Mouse (Mus musculus): ENCODE results near the gene Gm48552. TPM values are rescaled to one million over a fixed set of nuclear protein-coding genes. Genes with fewer than 3 reads are reported as not detected.

The Gm48552 gene
- not detected in 2 replicates for total RNA-seq (2015; ENCODE audit: low replicate concordance)
- total RNA-seq (2017; ENCODE audit: low replicate concordance) = 5.6 TPM in 1 of 2 replicates, not detected in the other

DNA sequence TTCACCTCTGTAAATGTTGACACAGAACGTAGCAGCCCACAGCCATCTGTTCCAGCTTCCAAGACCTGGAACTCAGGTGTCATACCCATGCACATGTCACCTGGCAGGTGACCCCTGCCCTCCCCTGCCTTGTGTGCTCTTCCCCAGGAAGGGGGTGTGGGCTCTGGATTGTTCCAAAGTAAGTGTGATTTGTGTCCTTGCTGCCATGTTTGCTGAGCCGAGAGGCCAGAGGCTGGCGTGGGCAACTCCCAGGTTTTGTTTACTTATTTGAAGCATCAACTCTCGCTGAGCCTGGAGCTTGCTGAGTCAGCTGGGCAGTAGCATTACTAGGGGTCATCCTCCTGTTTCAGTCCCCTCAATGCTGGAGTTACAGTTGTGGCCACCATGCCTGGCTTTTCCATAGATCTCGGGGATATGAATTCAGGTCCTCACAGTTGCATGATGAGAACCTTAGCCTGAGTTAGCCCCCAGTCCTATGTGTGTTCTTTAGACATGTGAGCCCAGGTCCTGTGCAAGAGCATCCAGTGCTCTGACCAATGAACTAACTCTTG is at the start of gene Gm48552:
Gene Gm48552, plus strand, starts transcription at position 501 of the 551 bp plus-strand sequence.
- no peak for ATAC-seq (replicated peaks; ENCODE audit: low FRiP score, poor library complexity, severe bottlenecking)

DNA sequence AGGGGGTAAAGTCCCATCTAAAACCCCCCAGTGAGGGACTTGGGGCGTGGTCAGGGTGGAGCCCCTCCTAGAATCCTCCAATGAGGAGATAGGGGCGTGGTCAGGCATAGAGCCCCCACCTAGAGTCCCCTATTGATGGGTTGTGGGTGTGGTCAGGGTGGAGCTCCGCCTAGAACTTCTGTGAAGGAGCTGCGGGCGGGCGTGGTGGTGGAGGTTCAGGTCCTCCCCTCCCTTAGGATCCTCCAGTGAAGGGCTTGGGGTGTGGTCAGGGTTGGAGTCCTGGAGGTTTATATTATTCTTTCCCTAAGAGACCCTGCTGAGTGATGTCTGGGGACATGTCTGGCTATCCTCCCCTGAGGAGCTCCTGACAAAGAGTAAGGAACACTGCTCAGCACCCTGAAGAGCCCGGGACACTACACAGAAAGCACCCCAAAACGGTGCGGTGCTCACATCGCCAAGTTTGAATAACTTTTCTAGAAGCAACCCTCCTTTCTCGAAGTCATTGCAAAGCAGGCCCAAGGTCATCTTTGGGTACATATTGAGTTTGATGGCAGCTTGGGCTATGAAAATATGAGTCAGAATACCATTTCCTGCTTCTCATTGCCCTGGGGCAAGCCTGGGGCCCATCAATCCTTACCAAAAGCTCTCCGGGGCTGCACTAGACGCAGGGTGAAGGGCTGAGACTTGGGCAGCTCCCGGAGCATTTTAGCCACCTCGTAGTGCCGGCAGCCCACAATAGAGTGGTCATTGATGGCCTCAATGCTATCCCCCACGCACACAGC is 48.1 kb upstream of the Gm48552 start:
- no peak for ATAC-seq (replicated peaks; ENCODE audit: low FRiP score, poor library complexity, severe bottlenecking)

GRCm38 (mm10) chr10:81341333-81341949 is 47.4 kb upstream of the Gm48552 start:
- ATAC-seq (replicated peaks; ENCODE audit: low FRiP score, poor library complexity, severe bottlenecking) = peak; percentile 56

DNA sequence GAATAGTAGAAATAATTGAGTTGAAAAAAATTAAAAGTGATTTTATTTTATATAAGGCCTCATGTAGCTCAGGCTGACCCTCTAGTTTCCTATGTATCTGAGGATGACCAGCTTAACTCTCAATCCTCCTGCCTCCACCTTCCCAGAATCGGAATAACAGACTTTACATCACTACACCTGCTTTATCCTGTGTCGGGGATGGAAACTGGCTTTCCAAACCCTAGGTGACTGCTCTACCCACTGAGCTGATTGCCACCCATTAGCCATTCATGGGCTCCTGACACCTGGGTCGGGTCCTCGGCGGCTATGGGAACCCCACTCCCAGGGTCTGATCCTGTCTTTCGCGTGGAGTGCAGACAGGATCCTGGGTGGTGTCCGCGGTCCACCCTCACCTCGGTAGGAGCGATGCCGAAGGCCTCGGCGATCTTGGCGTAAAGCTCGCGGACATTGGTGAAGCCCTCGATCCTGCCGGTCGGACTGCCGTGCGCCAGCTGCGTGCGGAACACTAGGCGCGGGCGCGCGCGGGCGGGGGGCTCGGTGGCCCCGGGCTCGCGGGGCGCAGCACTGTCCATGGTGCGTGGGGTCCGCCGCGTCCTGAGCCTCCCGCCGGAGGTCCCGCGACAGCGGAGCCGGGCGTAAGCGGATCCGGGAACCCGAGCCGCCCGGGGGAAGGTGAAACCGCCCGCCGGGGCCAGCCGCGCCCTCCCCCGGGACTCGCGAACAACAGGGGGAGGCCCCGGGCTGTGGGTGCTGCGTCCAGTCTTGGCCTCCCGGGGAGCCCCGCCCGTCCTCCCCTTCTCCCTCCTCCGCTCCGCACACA is 45.9 kb upstream of the Gm48552 start, which contains the start of gene Gipc3:
Gene Gipc3, minus strand, starts transcription at position 581 of the 820 bp plus-strand sequence.
- no peak for ATAC-seq (replicated peaks; ENCODE audit: low FRiP score, poor library complexity, severe bottlenecking)

GRCm38 (mm10) chr10:81344421-81345161 is 44.2 kb upstream of the Gm48552 start:
- ATAC-seq (replicated peaks; ENCODE audit: low FRiP score, poor library complexity, severe bottlenecking) = no peak

DNA sequence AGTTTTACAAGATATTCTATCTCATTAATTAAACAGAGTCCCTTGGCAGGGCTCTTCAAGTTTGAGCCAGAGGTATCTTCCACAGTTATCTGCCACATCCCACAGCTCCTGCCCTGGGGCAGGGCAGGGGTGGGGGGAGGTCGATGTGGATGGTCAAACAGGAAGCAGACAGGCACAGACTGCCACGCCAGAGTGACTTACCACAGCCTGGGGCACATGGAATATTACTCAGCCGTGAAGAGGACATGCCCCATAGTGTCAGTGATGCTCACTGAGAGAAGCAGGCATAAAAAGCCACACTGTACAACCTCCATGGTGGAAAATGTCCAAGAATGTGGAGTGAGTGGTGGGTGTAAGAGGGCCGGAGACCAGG is 43.7 kb upstream of the Gm48552 start:
- no peak for ATAC-seq (replicated peaks; ENCODE audit: low FRiP score, poor library complexity, severe bottlenecking)

GRCm38 (mm10) chr10:81346453-81347067 is 42.2 kb upstream of the Gm48552 start:
- peak; percentile 59 for ATAC-seq (replicated peaks; ENCODE audit: low FRiP score, poor library complexity, severe bottlenecking)

DNA sequence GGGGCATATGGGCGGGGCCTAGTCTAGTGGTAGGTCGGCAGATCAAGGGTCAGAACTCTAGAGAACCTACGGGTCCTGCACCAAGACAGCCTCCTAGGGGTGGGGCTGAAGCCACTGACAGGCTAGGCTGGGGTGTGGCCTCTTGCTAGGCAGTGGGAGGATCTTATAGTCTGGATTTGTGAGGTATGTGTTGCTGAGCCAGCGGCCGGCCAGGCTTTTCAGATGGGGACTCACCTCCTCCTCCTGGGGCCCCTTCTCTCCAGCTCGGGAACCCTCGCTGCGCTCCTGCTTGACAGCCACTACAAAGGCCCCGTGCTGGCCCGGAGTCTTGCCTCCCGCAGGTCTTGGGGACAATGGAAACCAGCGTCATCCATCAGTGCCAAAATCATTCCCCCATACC is 39.7 kb upstream of the Gm48552 start:
- peak; percentile 60 for ATAC-seq (replicated peaks; ENCODE audit: low FRiP score, poor library complexity, severe bottlenecking)

DNA sequence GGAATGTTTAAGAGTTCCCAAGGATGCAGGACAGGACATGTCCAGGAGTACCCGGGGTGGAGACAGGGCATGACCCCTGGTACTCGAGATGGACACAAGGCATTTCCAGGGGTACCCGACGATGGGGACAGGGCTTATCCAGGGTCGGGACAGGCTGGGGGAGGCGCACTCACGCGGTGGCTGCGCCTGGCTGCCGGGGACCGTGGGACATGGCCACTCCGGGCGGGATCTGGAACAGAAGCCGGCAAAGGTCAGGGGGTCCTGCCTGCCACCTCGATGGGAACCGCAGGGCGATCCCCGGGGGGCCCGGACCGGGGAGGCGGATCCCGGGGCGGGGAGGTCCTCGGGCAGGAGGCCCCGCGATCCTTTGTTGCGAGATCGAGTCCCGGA is 38.8 kb upstream of the Gm48552 start:
- ATAC-seq (replicated peaks; ENCODE audit: low FRiP score, poor library complexity, severe bottlenecking) = no peak

GRCm38 (mm10) chr10:81350351-81351063 is 38.3 kb upstream of the Gm48552 start, which contains the start of gene Hmg20b:
Gene Hmg20b, minus strand, starts transcription at chr10:81350480.
- ATAC-seq (replicated peaks; ENCODE audit: low FRiP score, poor library complexity, severe bottlenecking) = peak; percentile 80

DNA sequence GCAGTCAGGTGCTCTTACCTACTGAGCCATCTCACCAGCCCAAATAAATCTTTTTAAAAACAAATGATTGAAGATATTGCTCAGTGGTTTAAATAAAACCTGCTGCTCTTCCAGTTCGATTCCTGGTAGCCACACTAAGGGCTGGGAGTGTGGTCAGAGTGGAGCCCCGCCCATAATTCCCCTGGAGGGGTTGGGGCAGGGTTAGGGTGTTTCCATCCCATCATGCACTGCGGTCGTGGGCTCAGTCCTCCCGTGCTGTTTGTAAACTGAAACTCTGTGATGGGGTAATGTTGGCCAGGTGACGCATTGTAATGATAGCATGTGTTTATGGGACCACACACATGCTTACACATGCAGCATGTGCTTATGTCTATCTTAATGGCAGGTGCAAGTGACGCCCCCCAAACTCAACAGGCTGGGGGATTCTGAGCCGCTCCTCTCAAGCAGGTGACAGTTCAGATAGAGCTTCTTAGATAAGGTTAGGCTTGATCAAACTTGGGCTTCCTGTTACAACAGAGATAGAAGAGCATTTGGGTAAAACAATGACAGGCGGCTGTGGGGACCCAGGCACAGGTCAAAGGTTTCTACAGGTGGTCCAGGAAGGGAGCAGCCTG is 37.0 kb upstream of the Gm48552 start:
- ATAC-seq (replicated peaks; ENCODE audit: low FRiP score, poor library complexity, severe bottlenecking) = peak; percentile 48

- no peak for ATAC-seq (replicated peaks; ENCODE audit: low FRiP score, poor library complexity, severe bottlenecking)
These were observed 33.9 kb upstream of the Gm48552 start for GRCm38 (mm10) chr10:81354738-81355477.

DNA sequence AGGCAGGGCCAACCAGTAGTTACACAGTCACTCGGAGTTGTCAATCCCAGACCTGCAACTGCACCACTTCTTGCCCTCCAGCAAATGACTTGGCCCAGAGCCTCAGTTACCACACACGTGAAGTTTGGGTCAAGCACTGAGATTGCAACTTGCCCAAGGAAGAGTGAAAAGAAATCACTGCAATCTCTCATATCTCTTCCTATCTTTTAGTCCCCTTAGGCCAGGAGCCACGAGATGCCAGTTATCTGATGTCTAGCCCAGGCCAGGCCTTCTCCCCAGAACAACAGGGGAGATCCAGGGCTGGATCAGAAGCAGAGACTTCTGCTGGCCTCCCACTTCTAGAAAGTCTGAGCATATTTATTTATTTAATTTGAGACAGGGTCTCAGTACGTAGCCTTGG is 33.3 kb upstream of the Gm48552 start:
- no peak for ATAC-seq (replicated peaks; ENCODE audit: low FRiP score, poor library complexity, severe bottlenecking)

GRCm38 (mm10) chr10:81356352-81356990 is 32.3 kb upstream of the Gm48552 start:
- no peak for ATAC-seq (replicated peaks; ENCODE audit: low FRiP score, poor library complexity, severe bottlenecking)

DNA sequence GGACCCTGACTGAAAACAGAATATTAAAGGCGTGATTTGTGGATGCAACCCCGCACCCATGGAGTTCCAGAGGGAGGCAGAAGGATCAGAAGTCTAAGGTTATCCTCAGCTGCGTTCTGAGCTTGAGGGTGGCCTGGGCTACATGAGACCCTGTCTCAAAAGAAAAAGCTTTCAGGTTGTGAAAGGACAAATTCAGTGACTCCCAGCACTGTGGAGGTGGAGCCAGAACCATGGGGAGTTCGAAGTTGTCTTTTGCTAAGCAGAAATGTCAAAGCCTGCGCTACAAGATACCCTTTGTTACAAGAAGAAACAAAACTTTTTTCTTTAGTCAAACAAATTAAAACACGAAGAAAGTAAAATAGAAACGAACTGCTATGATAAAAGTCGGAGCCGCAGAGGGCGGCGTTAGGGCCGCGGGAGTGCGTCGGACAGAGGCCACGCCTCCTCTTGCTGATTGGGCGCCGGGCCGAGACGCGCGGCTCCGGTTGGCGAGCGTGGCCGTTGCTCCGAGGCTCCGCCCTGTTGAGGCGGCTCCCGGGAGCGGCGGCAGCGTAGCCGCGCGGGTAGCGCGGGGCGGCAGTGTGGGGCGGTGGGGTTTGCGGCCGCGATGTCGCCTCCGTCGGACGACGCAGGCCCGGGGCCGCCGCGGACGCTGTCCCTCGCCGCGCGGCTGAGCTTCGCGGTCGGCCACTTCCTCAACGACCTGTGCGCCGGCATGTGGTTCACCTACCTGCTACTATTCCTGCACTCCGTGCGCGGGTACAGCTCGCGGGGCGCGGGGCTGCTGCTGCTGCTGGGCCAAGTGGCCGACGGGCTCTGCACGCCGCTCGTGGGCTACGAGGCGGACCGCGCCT is 31.6 kb upstream of the Gm48552 start, which contains the start of gene Mfsd12:
Gene Mfsd12, plus strand, starts transcription at position 501 of the 854 bp plus-strand sequence.
- ATAC-seq (replicated peaks; ENCODE audit: low FRiP score, poor library complexity, severe bottlenecking) = peak; percentile 76

DNA sequence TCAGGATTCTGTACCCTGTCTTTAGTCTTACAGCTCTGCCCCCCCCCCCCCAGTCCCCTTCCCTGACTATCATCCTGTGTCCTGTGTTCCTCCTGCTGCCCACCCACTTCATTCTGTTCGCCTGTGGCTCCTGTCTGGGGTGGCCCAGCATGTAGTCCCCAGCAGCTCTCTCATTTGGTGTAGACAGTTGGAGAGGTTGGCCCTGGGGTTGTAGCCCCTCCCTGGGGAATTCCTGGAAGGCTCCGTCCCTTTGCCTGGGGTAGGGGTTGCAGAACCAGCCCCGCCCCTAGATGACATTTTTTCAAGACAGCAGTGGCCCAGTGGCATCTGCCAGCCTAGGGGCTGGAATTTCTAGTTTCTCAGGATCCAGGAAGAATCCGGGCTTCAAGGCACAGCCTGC is 30.6 kb upstream of the Gm48552 start:
- ATAC-seq (replicated peaks; ENCODE audit: low FRiP score, poor library complexity, severe bottlenecking) = no peak

All from erythroblast, adult 5-6 weeks (primary cell).